In genomic region chr2:118658457-118658856, GRCm38 (mm10) we compare ENCODE assay signal across 11 mouse cellular contexts. TPM values are rescaled to one million over a fixed set of nuclear protein-coding genes. Genes with fewer than 3 reads are reported as not detected.
DNase-seq lines count a peak whose midpoint lies in the region; ATAC-seq lines count a peak whose summit lies in the region.
"Had no signal": no experiment of that assay in that cellular context is flagged by ENCODE, and none has a peak within 500 bp of the region (broad histone marks: within the 10 kb centered on the region; RNA-seq: fewer than 3 reads in every experiment).

No protein-coding gene starts in this region.

- 0 out of 2 replicates have a peak overlapping the region, but pooled peaks have one; percentile 9 for H3K4me2 ChIP-seq in heart, embryonic 11.5 days

- ATAC-seq in heart, embryonic 11.5 days (replicated peaks; ENCODE audit: insufficient number of reproducible peaks, low FRiP score, low TSS enrichment) = peak; percentile 83

- H3K4me1 ChIP-seq in heart, embryonic 11.5 days (ENCODE audit: control insufficient read depth, insufficient read depth, low read length) = peaks cover 26% of the 10 kb centered on the region

- no peaks in the 10 kb centered on the region for H3K36me3 ChIP-seq in heart, embryonic 11.5 days (ENCODE audit: control insufficient read depth, insufficient read depth, low read length)

- H3K4me3 ChIP-seq in heart, embryonic 11.5 days (ENCODE audit: low read depth, low read length) = no peak overlapping the region
- H3K4me3 ChIP-seq: left cerebral cortex, adult 2 months had no signal

- H3K9ac ChIP-seq in heart, embryonic 11.5 days (ENCODE audit: low read depth, low read length) = no peak overlapping the region

- H3K27me3 ChIP-seq in heart, embryonic 11.5 days (ENCODE audit: control insufficient read depth, insufficient read depth, low read length) = peaks cover 3% of the 10 kb centered on the region; the same call in 1 of the 2 replicates

- 43% methylated on average over 4 of the region's 4 CpGs for WGBS in heart, embryonic 11.5 days (ENCODE audit: insufficient replicate concordance)
- WGBS in large intestine, adult 2 months = 17% methylated on average over 4 of the region's 4 CpGs

- peak overlapping the region; percentile 88 for H3K27ac ChIP-seq in heart, embryonic 11.5 days (ENCODE audit: low read depth, low read length)

- DNase-seq in heart, postnatal 36 days = no peak
- DNase-seq in NIH3T3 (ENCODE audit: low read depth) = peak; percentile 46
- peak; percentile 70 for DNase-seq in large intestine, adult 2 months (ENCODE audit: low read depth, low spot score)
- DNase-seq in spleen, postnatal 14 days (ENCODE audit: low spot score in 2 of 2) = peak; percentile 51 to 58
- no peak for DNase-seq in gastrocnemius, adult 18-20 months (ENCODE audit: low spot score)
- no peak for DNase-seq in ovary, postnatal 36 days (ENCODE audit: low spot score)
- DNase-seq in layer of hippocampus, adult 9-10 months (ENCODE audit: low spot score) = no peak
- DNase-seq: gastrocnemius, postnatal 14 days had no signal

- no peaks in the 10 kb centered on the region for H3K9me3 ChIP-seq in heart, embryonic 11.5 days (replicated peaks; ENCODE audit: control insufficient read depth, low read length)

- intact Hi-C loops in heart, postnatal 36 days (cut with DNase I) = loop anchor here (5.0 kb wide), 1 partner anchor 39 kb away; no protein-coding TSS in a partner anchor

RNA-seq across cellular contexts. Expression of gene Pak6, which starts 4.6 kb away (rescaled TPM):
- polyA plus RNA-seq in heart, embryonic 11.5 days (2014; fragmentation: Nextera tagmentation; extraction: Ambion mirVana) = 1.8 and 3.0 TPM in 2 replicates
- total RNA-seq in heart, postnatal 36 days (2021) = 10 to 100 TPM; 10.1 to 13.0 TPM
- 1.5 and 1.9 TPM in 2 replicates for polyA plus RNA-seq in large intestine, adult 2 months (2012; rRNA removed)
- total RNA-seq in gastrocnemius, adult 18-20 months (2021) = not detected

RNA-seq across cellular contexts. Expression of gene Ankrd63, which starts 45.3 kb away (rescaled TPM):
- 0.66 and 0.80 TPM in 2 replicates for polyA plus RNA-seq in heart, embryonic 11.5 days (2014; fragmentation: Nextera tagmentation; extraction: Ambion mirVana)
- 1 to 10 TPM; 1.4 to 2.5 TPM for total RNA-seq in heart, postnatal 36 days (2021)
- 0.46 and 0.64 TPM in 2 replicates for polyA plus RNA-seq in large intestine, adult 2 months (2012; rRNA removed)
- total RNA-seq in gastrocnemius, adult 18-20 months (2021) = not detected
- total RNA-seq: gastrocnemius, postnatal 14 days had no signal
- polyA plus RNA-seq: CD4-positive, CD25-positive, alpha-beta regulatory T cell, adult 4 months had no signal

Comparison
In these comparisons a context has a peak if more than half of its experiments do, and no peak if none do; other contexts are left out.
1. DNase-seq: peak in NIH3T3 (single experiment), large intestine, adult 2 months (single experiment) and spleen, postnatal 14 days (2 of 2); none in heart, postnatal 36 days (0 of 2), gastrocnemius, adult 18-20 months (single experiment), ovary, postnatal 36 days (single experiment) and layer of hippocampus, adult 9-10 months (single experiment).
2. RNA of gene Pak6, which starts 4.6 kb away (total RNA-seq): 10.1 to 13.0 TPM in heart, postnatal 36 days; not detected in gastrocnemius, adult 18-20 months; every median in the first group is over 4 times any median in the second.